Mouse (Mus musculus) kidney, postnatal 0 days (tissue): ENCODE data around the gene Atp6v1a. TPM values are rescaled to one million over a fixed set of nuclear protein-coding genes. Genes with fewer than 3 reads are reported as not detected.

Source experiments
- ATAC-seq: fragments of 200-750 bp; cut with Nextera tagmentation; replicated peaks from 2 replicates; pipeline ENCODE4 v1.8.0; 2017; ENCODE audit warnings: low read depth, moderate number of reproducible peaks, moderate TSS enrichment, moderate library complexity; ENCODE audit not compliant: low FRiP score
- DNase-seq: peaks from one replicate; pipeline ENCODE4 v3.0.0-alpha.2; 2016; ENCODE audit warnings: low spot score
- H3K27ac ChIP-seq: fragments of 300-500 bp; sonication (generic); 2 replicates; pipeline ENCODE4 v1.5.1; 2014; ENCODE audit warnings: mild to moderate bottlenecking
- H3K27me3 ChIP-seq: fragments of 300-500 bp; sonication (generic); 2 replicates; pipeline ENCODE4 v1.6.1; 2014; ENCODE audit warnings: low read length, mixed read lengths; ENCODE audit not compliant: insufficient read depth
- H3K36me3 ChIP-seq: fragments of 300-500 bp; sonication (generic); 2 replicates; pipeline ENCODE4 v1.6.1; 2014; ENCODE audit warnings: low read length, mixed read lengths; ENCODE audit not compliant: insufficient read depth
- H3K4me1 ChIP-seq: fragments of 300-500 bp; sonication (generic); replicated peaks from 2 replicates; pipeline ENCODE4 v1.6.1; 2014; ENCODE audit warnings: antibody characterized with exemption, low read length, mixed read lengths; ENCODE audit not compliant: insufficient read depth
- H3K4me2 ChIP-seq: fragments of 300-500 bp; sonication (generic); 2 replicates; pipeline ENCODE4 v1.6.1; 2014; ENCODE audit warnings: mild to moderate bottlenecking, low read length, moderate library complexity, mixed read lengths
- H3K4me3 ChIP-seq: fragments of 300-500 bp; sonication (generic); replicated peaks from 2 replicates; pipeline ENCODE4 v1.5.1; 2014; ENCODE audit warnings: low read depth, low read length
- H3K9ac ChIP-seq: fragments of 300-500 bp; sonication (generic); 2 replicates; pipeline ENCODE4 v1.6.1; 2014; ENCODE audit warnings: low read depth, low read length
- H3K9me3 ChIP-seq: fragments of 300-500 bp; sonication (generic); replicated peaks from 2 replicates; pipeline ENCODE4 v1.6.1; 2016; ENCODE audit warnings: low read length, inconsistent platforms, mixed read lengths
- CTCF ChIP-seq: IDR thresholded peaks from 2 replicates; pipeline ENCODE4 v1.5.1; 2016; ENCODE audit warnings: antibody characterized with exemption, low read depth, mild to moderate bottlenecking, moderate library complexity
- WGBS: fragments of 180-500 bp; shearing (Covaris S2); extraction: QIAGEN DNeasy Blood & Tissue Kit; methylation state at CpG from one replicate; pipeline ENCODE4 v1.1.7; 2014; 5-methylcytosine and 5-hydroxymethylcytosine counted together
- polyA plus RNA-seq: library from polyadenylated mRNA; unstranded; fragments of >200 nt; fragmentation: Nextera tagmentation; extraction: Ambion mirVana; gene quantifications from 2 replicates; pipeline ENCODE4 v1.2.1, GENCODE M21; 2015

Gene Atp6v1a
- 131 and 136 TPM in 2 replicates for polyA plus RNA-seq

GRCm38 (mm10) chr16:44139536-44140185 lies at the start of gene Atp6v1a, which contains the start of gene Naa50:
Gene Atp6v1a, minus strand, starts transcription at chr16:44139705.
Gene Naa50, plus strand, starts transcription at chr16:44139830.
- Histone ChIP-seq H3K4me3 (peak within 1 kb of the TSS; percentile 95), H3K4me2 (peak within 1 kb of the TSS; percentile 90), H3K27me3 (no peaks in the 10 kb centered on the region), H3K36me3 (no peaks in the 10 kb centered on the region), H3K4me1 (0 out of 2 replicates have a peak, but pooled peaks cover 6% of the 10 kb centered on the region), H3K9me3 (no peaks in the 10 kb centered on the region), H3K9ac (peak within 1 kb of the TSS; percentile 88), H3K27ac (peak within 1 kb of the TSS; percentile 98)
- DNase-seq (peak; percentile 98), ATAC-seq (peak; percentile 92)
- no peak for TF ChIP-seq CTCF
- under 1% methylated on average over 68 of the region's 71 CpGs for WGBS

- whole genome bisulfite sequencing: 86% methylated on average over 3 of the region's 3 CpGs
- no peak overlapping the region for H3K4me3 ChIP-seq
- no peak overlapping the region for H3K4me2 ChIP-seq
- H3K36me3 ChIP-seq: no peaks in the 10 kb centered on the region
- peak; percentile 22; the same call in 1 of the 2 replicates for TF ChIP-seq CTCF
- peak; percentile 7 for DNase-seq
- H3K9ac ChIP-seq: no peak overlapping the region
- no peaks in the 10 kb centered on the region for H3K4me1 ChIP-seq
- ATAC-seq: no peak
- H3K27ac ChIP-seq: no peak overlapping the region
- no peaks in the 10 kb centered on the region for H3K9me3 ChIP-seq
- no peaks in the 10 kb centered on the region for H3K27me3 ChIP-seq
Measured at GRCm38 (mm10) chr16:44188766-44189165, 49.3 kb upstream of the Atp6v1a start.

- no peak overlapping the region for H3K9ac ChIP-seq
- no peak for ATAC-seq
- WGBS: 92% methylated on average over 4 of the region's 4 CpGs
- no peak overlapping the region for H3K4me3 ChIP-seq
- no peak for DNase-seq
- no peaks in the 10 kb centered on the region for H3K9me3 ChIP-seq
- H3K27ac ChIP-seq: no peak overlapping the region
- no peaks in the 10 kb centered on the region for H3K36me3 ChIP-seq
- H3K4me1 ChIP-seq: no peaks in the 10 kb centered on the region
- no peaks in the 10 kb centered on the region for H3K27me3 ChIP-seq
- H3K4me2 ChIP-seq: no peak overlapping the region
- TF ChIP-seq CTCF: no peak
Measured at GRCm38 (mm10) chr16:44187172-44187571, 47.7 kb upstream of the Atp6v1a start.

DNA sequence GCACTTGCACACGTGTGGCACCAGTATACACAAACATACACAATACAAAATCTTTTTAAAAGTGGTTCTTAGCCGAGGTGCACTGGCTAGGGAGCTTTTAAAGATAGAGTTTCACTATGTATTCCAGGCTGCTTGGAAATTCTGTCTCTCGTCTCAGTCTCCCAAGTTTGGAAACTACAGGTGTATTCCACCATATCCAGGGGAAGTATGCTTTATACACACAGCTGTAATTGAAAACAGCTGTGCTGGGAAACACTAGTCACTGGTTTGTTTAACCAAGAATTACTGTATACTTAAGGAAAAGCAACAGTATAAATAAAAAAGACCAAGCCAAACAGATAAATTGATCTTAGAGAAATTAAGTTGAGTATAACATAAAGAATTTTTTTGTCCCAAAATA lies 45.3 kb upstream of the Atp6v1a start:
- DNase-seq: no peak
- H3K4me1 ChIP-seq: no peaks in the 10 kb centered on the region
- ATAC-seq: no peak

DNA sequence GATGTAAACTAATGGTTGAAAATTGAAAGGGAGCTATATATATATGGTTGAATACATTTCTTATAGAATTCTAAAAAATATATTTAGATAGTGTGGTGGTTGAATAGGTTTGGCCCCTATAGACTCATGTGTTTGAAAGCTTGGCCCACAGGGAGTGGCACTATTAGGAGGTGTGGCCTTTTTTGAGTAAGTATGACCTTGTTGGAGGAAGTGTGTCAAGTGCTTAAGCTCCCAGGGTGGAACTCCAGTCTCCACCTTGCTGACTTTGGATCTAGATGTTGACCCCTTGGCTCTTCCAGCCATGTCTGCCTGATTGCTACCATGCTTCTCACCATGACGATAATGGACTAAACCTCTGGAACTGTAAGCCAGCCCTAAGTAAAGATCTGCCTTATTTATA lies 43.1 kb upstream of the Atp6v1a start:
- Histone ChIP-seq H3K27me3 (no peaks in the 10 kb centered on the region), H3K27ac (no peak overlapping the region), H3K9ac (no peak overlapping the region), H3K9me3 (no peaks in the 10 kb centered on the region), H3K4me1 (no peaks in the 10 kb centered on the region), H3K4me2 (no peak overlapping the region), H3K4me3 (no peak overlapping the region), H3K36me3 (no peaks in the 10 kb centered on the region)
- DNase-seq: no peak
- ATAC-seq: no peak
- 96% methylated on average over 1 of the region's 1 CpGs for WGBS
- TF ChIP-seq CTCF: no peak

More for the DNA sequence above, 45.3 kb upstream of the Atp6v1a start:
- Histone ChIP-seq H3K4me2 (no peak overlapping the region), H3K27me3 (no peaks in the 10 kb centered on the region), H3K27ac (no peak overlapping the region), H3K9me3 (no peaks in the 10 kb centered on the region), H3K4me3 (no peak overlapping the region), H3K36me3 (no peaks in the 10 kb centered on the region), H3K9ac (no peak overlapping the region)
- no peak for TF ChIP-seq CTCF
- 67% methylated on average over 3 of the region's 3 CpGs for WGBS

GRCm38 (mm10) chr16:44178555-44178954 lies 39.0 kb upstream of the Atp6v1a start:
- peaks cover 13% of the 10 kb centered on the region for H3K4me1 ChIP-seq
- no peak overlapping the region for H3K4me3 ChIP-seq
- no peak overlapping the region for H3K9ac ChIP-seq
- no peaks in the 10 kb centered on the region for H3K27me3 ChIP-seq
- H3K4me2 ChIP-seq: no peak overlapping the region
- no peaks in the 10 kb centered on the region for H3K36me3 ChIP-seq
- no peaks in the 10 kb centered on the region for H3K9me3 ChIP-seq
- no peak for ATAC-seq
- H3K27ac ChIP-seq: no peak overlapping the region
- no peak for DNase-seq
- no peak for TF ChIP-seq CTCF
- 48% methylated on average over 1 of the region's 1 CpGs for whole genome bisulfite sequencing
